Mouse (Mus musculus): ENCODE results near the gene Cemip.

GRCm38 (mm10) chr7:84112351-84113034, 26.2 kb upstream of the Cemip start:
- TF ChIP-seq POLR2A (IDR thresholded peaks at IDR 0.05; ENCODE audit: borderline replicate concordance, extremely low read depth, insufficient read depth, insufficient read length, poor library complexity, severe bottlenecking) = no peak
- no peak for TF ChIP-seq CTCF (IDR thresholded peaks at IDR 0.05; ENCODE audit: borderline replicate concordance, extremely low read depth, insufficient read depth, insufficient read length)
